Mouse (Mus musculus): ENCODE data around the gene 2410015M20Rik.
"Not testable (repeated sequence)": the region's sequence is repeated elsewhere in the genome, so short reads cannot be mapped to it uniquely, and the experiment has no call there.

The 2410015M20Rik gene

DNA sequence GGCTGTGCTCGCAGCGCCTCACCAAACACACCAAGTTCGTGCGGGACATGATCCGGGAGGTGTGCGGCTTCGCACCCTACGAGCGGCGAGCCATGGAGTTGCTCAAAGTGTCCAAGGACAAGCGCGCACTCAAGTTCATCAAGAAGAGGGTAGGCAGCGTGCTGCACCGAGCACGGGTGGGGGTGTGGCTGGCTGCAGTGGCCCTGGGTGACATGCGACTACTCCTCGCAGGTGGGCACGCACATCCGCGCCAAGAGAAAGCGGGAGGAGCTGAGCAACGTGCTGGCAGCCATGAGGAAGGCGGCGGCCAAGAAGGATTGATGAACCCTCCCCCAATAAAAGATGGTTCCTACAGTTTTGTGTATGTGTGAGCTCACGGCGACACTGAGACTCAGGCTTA lies 4.3 kb upstream of the 2410015M20Rik start:
- not testable (repeated sequence) for DNase-seq (ENCODE audit: extremely low spot score, low read depth, low spot score)

DNA sequence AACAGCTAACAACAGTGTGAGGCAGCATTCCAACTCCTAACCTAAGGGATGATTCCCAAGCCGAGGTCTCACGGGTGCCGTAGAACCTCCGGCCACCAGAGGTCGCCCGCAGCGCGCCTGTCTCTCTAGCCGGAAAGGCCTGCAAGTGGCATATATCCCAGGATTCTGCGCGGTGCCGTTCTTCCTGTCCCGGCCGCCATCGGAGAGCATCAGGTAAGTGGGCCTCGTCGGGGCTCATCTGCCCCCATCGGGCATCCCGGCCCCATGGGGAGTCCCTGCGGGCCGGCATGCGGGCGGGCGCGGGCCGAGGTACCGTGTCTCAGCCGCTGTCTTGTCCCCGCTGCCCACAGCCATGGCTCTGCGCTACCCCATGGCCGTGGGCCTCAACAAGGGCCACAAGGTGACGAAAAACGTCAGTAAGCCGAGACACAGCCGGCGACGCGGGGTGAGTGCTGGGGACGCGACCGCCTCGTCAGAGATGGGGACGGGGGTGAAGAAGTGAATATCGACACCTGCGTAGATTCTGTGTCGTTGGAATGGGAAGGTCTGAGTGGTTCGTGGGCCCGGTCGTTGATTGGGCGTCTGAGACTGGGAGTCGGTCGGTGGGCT lies 3.8 kb upstream of the 2410015M20Rik start, which contains the start of gene Rpl36:
Gene Rpl36 (plus strand): TSS at position 181 of the 609 bp plus-strand sequence.
- peak; percentile 57 for DNase-seq (ENCODE audit: extremely low spot score, low read depth, low spot score)

DNA sequence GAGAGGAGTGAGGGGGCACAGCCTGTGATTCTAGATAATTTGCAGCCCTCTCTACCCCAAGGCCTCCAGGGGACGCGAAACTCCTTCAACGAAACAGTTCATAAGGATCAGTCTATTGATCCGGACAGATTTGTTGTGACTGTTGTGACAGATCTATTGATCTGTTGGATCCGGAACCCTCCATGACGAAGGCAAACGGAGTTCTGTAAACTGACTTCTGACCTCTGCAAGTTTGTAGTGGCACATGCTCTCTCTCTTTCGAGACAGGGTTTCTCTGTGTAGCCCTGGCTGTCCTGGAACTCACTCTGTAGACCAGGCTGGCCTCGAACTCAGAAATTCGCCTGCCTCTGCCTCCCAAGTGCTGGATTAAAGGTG lies 3.0 kb upstream of the 2410015M20Rik start:
- not testable (repeated sequence) for DNase-seq (ENCODE audit: extremely low spot score, low read depth, low spot score)

DNA sequence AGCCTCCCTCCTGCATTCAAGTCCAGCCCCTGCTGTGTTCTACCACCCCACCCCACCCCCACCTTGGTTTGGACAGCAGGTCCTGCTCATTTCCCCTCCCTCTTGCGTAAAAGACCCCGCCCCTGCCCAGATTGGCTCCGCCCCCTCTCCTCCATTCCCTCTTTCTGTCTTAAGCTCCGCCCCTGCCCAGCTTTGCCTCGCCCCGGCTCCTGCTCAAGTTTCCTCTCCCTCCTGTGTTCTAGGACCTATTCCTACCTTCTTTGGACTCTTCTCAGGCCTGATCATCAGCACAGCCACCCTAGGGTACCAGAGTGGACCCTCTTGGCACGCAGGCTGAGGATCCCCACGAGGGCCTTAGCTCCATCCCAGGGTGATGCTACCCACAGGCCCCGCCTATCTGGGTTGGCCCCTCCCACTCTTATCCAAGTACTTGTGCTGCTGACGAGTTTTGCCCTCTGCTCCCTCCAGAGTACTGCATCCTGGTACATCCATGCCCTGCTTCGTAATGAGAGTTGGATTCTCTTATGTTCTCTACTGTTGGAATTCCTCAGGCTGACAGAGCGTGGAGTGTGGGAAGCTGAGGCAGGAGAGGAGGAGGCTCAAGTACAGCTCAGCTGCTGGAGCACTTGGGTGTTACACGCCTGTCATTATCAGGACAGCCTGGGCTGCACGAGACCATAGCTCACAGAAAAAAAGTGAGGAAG lies 2.4 kb upstream of the 2410015M20Rik start:
- DNase-seq (ENCODE audit: extremely low spot score, low read depth, low spot score): no peak

DNA sequence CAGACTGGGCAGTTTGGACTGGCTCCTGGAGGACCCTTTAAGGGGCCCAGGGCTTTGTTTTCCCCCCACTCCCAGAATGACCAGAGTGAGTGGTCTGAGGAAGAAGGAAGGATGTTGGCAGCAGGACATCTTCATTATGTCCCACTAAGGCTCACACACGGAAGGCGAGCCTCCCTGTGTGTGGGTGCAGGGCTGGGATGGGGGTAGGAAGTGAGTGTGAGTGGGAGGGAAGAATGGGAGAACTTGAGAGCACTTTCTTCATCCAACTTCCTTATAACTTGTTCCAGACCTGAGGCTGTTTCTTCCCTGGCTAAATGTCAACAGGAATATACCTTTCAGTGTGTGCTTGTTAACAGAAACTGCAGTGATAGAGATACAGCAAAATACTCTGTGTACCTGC lies 1.8 kb upstream of the 2410015M20Rik start:
- no peak for DNase-seq (ENCODE audit: extremely low spot score, low read depth, low spot score)

DNA sequence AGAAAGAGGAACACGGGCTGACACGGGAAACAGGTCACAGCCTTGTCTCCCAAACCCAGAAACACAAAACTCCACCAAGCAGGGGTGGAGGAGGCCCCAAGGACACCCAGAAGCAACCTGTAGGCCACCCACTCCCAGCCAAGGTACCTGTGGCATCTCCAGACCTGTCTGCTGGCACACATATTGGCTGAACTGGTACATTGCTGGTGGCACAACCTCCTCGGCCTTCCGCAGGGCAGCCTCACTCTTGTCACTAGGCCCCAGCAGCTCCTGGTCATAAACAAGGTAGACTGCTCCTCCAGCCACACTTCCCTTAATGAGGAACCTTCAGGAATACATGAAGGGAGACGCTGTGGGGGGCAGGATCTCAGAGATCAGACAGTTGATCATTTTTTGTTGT lies 872 bp downstream of the 2410015M20Rik start:
- DNase-seq (ENCODE audit: extremely low spot score, low read depth, low spot score): no peak

DNA sequence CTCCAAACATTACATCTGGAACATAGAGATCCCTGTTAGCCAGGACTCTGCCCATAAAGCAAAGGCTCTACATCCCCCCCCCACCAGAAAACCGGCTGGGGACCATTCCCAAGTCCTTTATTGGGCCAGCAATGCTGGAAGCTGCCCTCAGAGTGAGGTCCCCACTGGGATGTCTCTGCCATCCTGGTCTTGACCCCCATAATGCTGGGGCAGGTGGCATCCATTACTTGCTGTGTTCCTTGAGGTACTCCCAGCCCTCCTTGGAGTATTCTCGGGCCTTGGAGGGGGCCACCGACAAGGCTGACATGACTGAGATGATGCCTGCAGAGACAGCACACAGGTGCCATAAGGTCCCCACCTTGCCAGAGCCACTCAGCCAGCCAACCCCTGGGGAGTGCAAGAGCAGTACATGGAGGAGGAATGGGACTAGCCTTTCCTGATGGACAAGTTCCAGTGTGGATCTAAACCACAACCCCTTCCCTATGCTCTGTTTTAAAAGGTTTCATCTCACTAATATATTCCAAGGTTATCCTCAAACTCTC lies 2.0 kb downstream of the 2410015M20Rik start:
- DNase-seq (ENCODE audit: extremely low spot score, low read depth, low spot score): no peak

DNA sequence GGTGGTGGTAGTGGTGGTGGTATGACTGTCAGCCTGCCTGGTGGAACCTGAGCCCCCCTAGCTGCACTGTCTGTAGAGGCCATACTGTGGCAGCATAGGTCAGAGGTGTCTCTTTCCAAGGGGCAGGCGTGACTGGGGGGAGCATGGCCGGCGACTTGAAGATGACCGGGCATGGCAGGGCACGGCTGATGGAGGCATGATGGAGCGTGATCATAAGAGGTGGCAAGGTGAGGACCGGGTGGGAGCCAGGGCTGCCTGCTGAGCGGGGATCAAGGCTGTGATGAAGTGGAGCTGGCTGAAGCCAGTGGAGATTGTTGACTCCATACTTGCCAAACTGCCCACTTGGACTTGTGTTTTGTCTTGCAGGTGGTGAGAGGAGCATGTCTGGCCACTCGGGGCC lies 4.1 kb downstream of the 2410015M20Rik start:
- DNase-seq (ENCODE audit: extremely low spot score, low read depth, low spot score): no peak

DNA sequence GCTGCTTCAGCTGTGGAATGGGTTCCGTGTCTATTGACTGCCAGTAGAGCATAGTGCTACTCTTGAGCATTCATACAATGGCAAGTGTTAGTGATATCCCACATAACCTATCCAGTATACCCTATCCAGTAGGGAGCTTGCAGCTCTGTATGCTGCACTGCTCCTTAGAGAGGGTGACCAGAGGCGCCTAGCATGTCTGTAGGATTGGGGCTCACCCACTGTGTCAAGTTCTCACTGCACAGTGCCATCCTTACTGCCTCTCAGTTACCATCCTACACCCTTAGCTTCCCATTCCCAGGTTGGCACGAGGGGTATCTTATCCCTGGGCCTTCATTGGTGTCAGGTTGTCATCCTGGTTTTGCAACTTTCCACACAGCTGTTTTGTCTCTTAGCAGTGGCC lies 5.1 kb downstream of the 2410015M20Rik start:
- DNase-seq (ENCODE audit: extremely low spot score, low read depth, low spot score): no peak

DNA sequence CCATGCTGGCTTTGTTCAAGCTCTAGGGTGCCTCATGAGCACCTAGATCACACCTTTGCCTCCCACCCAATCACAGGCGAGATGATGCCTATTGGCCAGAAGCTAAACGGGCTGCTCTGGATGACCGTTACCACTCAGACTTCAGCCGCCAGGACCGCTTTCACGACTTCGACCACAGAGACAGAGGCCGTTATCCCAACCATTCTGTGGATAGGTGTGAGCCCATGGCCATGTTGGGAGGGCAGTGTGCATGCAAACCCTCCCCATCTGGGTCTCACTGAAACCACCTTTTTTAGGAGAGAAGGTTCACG lies 5.5 kb downstream of the 2410015M20Rik start:
- no peak for DNase-seq (ENCODE audit: extremely low spot score, low read depth, low spot score)

DNA sequence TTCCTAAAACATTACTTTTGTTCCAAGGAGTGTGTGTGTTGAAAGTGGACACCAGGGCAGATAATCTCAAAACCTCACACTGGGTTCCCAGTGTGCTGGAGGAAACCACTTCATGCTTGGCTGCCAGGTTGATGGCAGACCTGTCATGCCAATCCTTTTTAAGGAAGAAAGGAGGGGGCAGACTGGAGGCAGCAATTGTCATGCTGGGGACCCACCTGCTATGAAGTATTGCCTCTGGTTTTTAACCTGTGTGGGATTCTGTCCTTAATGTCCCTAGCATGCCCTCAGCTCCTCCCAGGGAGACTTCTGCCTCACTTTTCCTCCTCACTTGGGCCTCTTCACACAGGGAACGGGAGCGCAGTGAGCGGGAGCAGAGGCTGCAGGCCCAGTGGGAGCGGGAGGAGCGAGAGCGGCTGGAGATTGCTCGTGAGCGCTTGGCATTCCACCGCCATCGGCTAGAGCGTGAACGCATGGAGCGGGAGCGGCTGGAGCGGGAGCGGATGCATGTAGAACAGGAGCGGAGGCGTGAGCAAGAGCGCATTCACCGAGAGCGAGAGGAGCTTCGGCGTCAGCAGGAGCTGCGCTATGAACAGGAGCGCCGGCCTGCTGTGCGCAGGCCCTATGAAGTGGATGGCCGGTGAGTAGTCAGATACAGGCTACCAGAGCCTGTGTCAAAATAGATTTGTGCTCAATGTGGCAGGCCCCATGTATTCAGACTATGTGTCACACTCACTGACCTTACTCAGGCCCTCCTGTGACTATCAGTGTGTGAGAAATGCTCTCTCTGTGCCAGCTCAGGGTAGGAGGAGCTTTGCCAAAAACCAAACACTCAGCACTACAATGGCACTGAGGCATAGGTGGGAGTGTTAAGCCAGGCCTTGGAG lies 6.1 kb downstream of the 2410015M20Rik start:
- DNase-seq (ENCODE audit: extremely low spot score, low read depth, low spot score): no peak

DNA sequence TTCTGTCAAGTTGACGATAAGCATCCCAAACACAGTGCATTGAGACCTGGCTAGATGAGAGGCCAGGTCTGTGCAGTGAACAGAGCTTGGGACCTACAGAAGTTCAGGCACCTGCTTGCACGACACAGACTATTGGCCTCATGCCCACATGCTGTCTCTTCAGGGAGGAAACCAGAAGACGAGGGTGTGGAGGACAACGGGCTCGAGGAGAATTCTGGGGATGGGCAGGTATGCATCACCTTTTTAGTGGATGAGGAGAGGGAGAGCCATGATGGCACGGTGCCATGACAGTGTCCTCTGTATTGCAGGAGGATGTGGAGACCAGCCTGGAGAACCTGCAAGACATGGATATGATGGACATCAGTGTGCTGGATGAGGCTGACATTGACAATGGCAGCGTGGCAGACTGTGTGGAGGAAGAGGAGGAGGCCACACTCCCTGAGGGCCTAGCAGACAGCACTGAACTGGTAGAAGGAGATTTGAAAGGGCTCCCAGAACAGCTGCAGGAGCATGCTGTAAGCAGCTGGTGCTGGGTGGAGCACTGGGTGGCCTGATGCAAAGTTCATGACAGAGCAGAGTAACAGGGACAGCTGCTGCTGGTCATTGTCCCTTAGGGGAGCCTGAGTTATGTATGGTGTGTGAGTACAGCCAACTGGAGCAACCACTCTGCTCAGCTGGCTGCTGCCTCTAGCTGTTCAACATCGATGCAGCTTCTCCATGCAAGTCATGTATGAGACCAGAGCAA lies 15.9 kb downstream of the 2410015M20Rik start:
- DNase-seq (ENCODE audit: extremely low spot score, low read depth, low spot score): no peak

DNA sequence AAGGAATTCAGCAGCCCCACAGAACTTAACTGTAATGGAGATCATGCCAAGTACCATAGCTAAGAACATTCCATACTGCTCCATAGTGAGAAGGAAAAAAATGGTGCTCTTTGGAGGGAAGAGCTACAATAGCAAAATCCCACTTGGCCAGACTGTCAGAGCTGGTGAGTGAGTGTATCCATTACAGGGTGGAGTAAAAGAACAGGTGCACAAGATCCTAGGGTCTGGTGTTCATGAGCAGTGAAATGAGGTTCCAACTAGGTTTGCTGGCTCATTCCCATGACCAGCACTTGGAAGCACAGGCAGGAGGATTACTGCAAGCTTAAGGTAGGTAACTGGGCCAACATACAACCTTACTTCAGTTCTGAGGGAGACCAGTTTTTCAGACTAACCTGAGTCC lies 17.0 kb downstream of the 2410015M20Rik start:
- no peak for DNase-seq (ENCODE audit: extremely low spot score, low read depth, low spot score)

DNA sequence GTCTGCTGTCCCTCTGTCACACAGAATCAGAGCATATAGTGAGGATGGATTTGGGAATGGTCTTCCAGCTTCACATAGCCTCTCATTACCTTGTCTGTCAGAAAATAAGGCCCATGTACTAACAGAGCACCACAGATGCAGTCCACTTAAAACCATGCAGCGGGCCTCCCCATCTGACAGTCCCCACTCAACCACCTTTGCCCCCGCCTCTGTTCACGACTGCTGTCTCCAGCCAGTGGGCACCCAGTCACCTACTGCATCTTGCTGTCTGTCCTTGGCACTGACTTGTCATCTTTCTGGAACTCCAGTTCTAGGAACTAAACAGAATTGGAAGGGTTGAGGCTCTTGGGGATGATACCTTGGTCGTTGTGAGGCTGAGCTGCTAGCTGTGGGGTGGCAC lies 20.6 kb downstream of the 2410015M20Rik start:
- DNase-seq (ENCODE audit: extremely low spot score, low read depth, low spot score): no peak

DNA sequence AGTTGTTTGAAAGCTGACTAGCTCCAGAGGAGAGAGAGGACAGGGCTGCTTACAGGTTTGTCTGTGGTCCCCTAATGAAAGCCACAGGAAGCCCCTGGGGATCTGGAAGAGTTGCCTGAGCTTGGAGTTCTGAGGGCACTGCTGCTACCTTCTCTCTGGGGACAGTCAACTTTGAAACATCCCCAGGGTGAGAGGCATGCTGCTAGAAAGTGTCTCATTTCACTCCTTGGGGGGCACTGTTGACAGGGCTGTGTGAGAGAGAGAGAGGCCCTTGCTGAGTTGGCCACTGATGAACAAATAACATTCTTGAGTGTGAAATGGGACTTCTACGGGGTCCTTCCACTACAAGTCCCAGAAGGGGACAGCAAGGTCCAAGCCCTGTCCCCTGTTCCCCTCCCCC lies 21.8 kb downstream of the 2410015M20Rik start:
- DNase-seq (ENCODE audit: extremely low spot score, low read depth, low spot score): no peak

DNA sequence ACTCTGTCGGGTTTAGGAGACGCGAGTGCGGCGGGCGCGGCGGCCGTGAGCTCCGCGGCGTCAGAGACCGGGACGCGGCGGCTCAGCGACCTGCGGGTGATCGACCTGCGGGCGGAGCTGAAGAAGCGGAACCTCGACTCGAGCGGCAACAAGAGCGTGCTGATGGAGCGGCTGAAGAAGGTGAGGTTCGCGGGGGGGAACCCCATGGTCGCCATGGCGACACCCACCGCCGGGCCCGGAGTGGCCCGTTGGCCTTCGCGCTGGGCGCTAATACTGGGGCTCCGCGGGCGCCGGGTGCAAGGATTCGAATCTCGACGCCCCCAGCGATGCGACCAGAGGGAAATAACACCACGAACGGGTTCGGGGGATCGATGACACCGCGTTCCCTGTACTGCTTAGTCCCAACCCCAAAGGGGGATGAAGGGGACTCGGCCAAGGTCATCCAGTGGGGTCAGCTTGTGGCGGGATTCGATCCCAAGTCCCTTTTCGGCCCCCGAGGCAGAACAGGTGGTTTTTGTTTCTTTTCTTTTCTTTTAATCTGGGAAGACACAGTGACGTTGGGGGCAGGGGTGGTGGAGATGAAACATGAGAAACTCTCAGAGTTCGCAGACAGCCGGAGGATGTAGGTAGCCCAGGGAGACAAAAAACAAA lies 24.3 kb downstream of the 2410015M20Rik start:
- DNase-seq (ENCODE audit: extremely low spot score, low read depth, low spot score): no peak

DNA sequence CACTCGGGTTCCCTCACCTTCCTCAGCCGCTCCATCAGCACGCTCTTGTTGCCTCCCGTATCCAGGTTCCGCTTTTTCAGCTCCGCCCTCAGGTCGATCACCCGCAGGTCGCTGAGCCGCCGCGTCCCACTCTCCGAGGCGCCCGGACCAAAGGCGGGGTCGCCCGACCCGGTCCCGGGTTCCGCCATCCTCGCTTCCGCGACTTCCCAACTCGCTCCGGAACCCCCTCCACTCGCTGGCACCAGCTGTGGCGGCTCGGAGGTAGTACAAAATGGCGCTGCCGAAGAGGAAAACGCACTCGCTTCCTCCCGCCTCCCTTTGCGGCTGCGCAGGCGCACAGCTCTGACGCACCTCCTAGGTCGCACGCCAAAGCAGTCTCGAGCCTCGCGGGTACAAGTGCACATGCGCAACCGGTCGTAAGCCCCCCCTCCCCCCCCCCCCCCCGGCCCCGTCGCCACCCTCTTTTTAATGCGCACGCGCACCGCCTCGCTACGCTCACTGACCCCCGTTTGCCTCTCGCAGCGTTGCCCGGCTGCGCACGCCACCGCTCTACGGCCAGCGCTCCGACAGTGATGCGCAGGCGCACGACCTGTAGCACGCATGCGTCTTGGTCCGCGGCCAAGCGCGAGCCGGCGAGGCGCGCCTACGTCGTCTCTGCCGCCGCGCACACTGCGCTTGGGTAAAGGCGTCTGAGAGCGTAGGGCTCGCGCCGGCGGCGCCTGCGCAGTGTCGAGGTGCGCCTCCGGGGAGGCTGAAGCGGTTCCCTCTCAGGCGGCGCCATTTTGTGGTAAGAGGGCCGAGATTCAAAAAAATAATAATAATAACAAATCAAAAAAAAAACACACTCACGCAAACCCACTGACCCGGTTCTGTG lies 25.1 kb downstream of the 2410015M20Rik start, which contains the start of the genes Safb2 and Safb:
Gene Safb2 (minus strand): TSS at position 329 of the 874 bp plus-strand sequence.
Gene Safb (plus strand): TSS at position 569 of the 874 bp plus-strand sequence.
- DNase-seq (ENCODE audit: extremely low spot score, low read depth, low spot score): peak; percentile 97

DNA sequence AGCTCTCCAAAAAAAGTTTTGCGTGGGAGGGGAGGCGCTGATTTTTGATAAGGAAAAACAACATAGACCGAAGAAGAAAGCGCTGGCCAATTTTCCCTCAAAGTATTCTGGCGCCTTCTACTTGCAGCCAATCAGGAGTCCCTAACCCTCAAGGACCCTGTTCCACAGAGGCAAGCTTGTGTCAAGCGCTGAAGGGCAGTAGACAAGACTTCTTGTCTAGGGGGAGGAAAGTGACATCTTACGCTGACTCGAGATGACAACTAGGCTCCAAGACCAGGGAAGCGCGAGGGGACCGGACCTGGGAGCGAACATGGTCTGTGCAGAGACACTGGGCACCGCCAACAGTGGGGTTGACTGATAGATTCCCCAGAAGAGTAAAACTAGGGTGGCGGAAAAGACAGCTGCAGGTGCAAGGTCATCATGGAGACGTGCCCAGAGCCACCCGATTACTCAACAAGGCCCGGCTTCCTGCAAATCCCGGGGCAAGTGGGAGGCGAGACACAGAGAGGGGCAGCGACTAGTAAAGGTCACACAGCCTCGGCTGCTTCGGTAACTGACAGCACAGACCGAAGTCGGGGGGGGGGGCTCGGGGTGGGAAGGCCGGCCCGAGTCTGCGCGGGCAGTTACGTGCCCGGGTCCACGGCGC lies 25.8 kb downstream of the 2410015M20Rik start:
- no peak for DNase-seq (ENCODE audit: extremely low spot score, low read depth, low spot score)

DNA sequence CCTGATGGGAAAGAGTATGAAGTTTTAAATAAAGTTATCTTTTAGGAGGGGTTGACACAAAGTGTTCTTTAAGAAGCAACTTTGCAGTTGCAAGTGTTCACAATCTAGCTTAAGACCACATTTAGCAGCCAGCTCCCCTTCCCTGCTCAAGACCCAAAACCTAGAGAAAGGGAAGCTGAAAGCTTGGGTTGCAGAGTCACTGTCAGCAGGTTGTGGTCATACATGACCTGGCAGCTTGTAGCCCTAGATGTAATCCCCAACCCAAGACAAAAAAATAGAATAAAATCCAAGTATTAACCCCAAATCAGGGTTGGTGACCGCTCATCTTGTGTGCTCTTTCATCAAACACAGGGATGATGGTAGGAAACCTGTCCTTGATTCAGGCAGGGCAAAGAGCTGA lies 26.5 kb downstream of the 2410015M20Rik start:
- no peak for DNase-seq (ENCODE audit: extremely low spot score, low read depth, low spot score)
